Mouse (Mus musculus) brain, embryonic 14.5 days (tissue): ENCODE results near the gene Gcm2.

ENCODE experiments used
- CTCF ChIP-seq: fragments of 200-500 bp; IDR thresholded peaks from 2 replicates; pipeline ENCODE4 v1.5.1; 2012; ENCODE audit warnings: inconsistent platforms, mild to moderate bottlenecking, moderate library complexity, borderline replicate concordance; ENCODE audit not compliant: insufficient read depth, insufficient read length; ENCODE audit errors: extremely low read depth
- POLR2A ChIP-seq: fragments of 200-500 bp; IDR thresholded peaks from 2 replicates; pipeline ENCODE4 v1.6.1; 2012; ENCODE audit warnings: mild to moderate bottlenecking, inconsistent platforms, borderline replicate concordance; ENCODE audit not compliant: poor library complexity, insufficient read depth, insufficient read length, severe bottlenecking; ENCODE audit errors: extremely low read depth

DNA sequence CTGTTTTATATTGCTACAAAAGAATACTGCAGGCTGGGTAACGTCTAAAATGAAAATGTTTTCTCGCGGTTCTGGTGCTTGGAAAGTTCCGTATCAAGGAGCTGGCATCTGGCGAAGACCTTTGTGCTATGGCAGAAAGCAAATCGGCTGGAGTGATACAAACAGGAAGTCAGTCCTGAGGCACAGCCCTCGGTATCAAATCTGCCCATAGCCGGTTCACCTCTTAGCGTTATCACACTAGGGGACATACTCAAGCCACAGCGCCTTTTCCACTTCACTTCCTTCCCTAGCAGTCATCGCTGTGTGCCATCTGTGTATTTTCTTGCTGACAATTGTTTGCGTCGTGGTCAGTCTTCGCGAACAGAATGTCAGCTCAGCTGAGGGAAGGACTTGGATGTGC is 12.5 kb downstream of the Gcm2 start:
- TF ChIP-seq CTCF = no peak
- TF ChIP-seq POLR2A = no peak
